Comparison of ENCODE assay signal across 9 mouse cellular contexts in genomic region chr8:34397583-34398411, GRCm38 (mm10).
DNase-seq lines count a peak whose midpoint lies in the region; ATAC-seq lines count a peak whose summit lies in the region.
"Had no signal": no experiment of that assay in that cellular context is flagged by ENCODE, and none has a peak within 500 bp of the region (broad histone marks: within the 10 kb centered on the region; RNA-seq: fewer than 3 reads in every experiment).

No protein-coding gene starts in this region.

- peak; percentile 54 for DNase-seq in forebrain, embryonic 10.5 days (ENCODE audit: extremely low spot score, low spot score)
- no peak for DNase-seq in adrenal gland, adult 2 months
- no peak for DNase-seq in cerebellum, postnatal 36 days

- H3K4me2 ChIP-seq in limb, embryonic 13.5 days (replicated peaks) = peak overlapping the region; percentile 44
- no peak overlapping the region; the same call in 1 of the 2 replicates for H3K4me2 ChIP-seq in neural tube, embryonic 14.5 days (ENCODE audit: low read depth, low read length)

- H3K4me1 ChIP-seq in megakaryocyte, embryonic 14.5 days = peaks cover 9% of the 10 kb centered on the region
- H3K4me1 ChIP-seq in forebrain, embryonic 10.5 days = peaks cover 34% of the 10 kb centered on the region
- H3K4me1 ChIP-seq in limb, embryonic 13.5 days = peaks cover 34% of the 10 kb centered on the region
- peaks cover 23% of the 10 kb centered on the region for H3K4me1 ChIP-seq in neural tube, embryonic 14.5 days (ENCODE audit: control insufficient read depth, insufficient read depth, low read length)

- H3K27ac ChIP-seq in forebrain, embryonic 10.5 days = peak overlapping the region; percentile 78
- no peak overlapping the region for H3K27ac ChIP-seq in limb, embryonic 13.5 days
- peak overlapping the region; percentile 83 for H3K27ac ChIP-seq in neural tube, embryonic 14.5 days (ENCODE audit: low read depth, low read length)

- peaks cover 8% of the 10 kb centered on the region; the same call in 1 of the 2 replicates for H3K9me3 ChIP-seq in megakaryocyte, embryonic 14.5 days
- no peaks in the 10 kb centered on the region; the same call in 1 of the 2 replicates for H3K9me3 ChIP-seq in forebrain, embryonic 10.5 days
- H3K9me3 ChIP-seq in limb, embryonic 13.5 days = no peaks in the 10 kb centered on the region; the same call in 1 of the 2 replicates
- H3K9me3 ChIP-seq in neural tube, embryonic 14.5 days (ENCODE audit: control insufficient read depth, low read length) = no peaks in the 10 kb centered on the region

- peak overlapping the region; percentile 82 for H3K4me3 ChIP-seq in megakaryocyte, embryonic 14.5 days (replicated peaks)
- peak overlapping the region; percentile 28; the same call in 1 of the 2 replicates for H3K4me3 ChIP-seq in forebrain, embryonic 10.5 days
- no peak overlapping the region for H3K4me3 ChIP-seq in limb, embryonic 13.5 days
- no peak overlapping the region for H3K4me3 ChIP-seq in neural tube, embryonic 14.5 days (ENCODE audit: low read depth, low read length)
- H3K4me3 ChIP-seq: myocyte had no signal

- ATAC-seq in megakaryocyte, adult 5-6 weeks (ENCODE audit: poor library complexity, severe bottlenecking) = no peak
- ATAC-seq in limb, embryonic 13.5 days (ENCODE audit: low FRiP score, low read depth) = 0 out of 2 replicates have a peak, but pooled peaks have one; percentile 30
- peak; percentile 62 for ATAC-seq in neural tube, embryonic 14.5 days (ENCODE audit: low read depth)
- ATAC-seq in erythroblast, adult 5-6 weeks (replicated peaks; ENCODE audit: low FRiP score, poor library complexity, severe bottlenecking) = no peak

- 32% methylated on average over 23 of the region's 23 CpGs for WGBS in forebrain, embryonic 10.5 days
- WGBS in limb, embryonic 13.5 days = 39% methylated on average over 23 of the region's 23 CpGs
- 29% methylated on average over 23 of the region's 23 CpGs for WGBS in neural tube, embryonic 14.5 days

- H3K9ac ChIP-seq in limb, embryonic 13.5 days = no peak overlapping the region
- H3K9ac ChIP-seq in neural tube, embryonic 14.5 days (replicated peaks; ENCODE audit: low read depth, low read length) = peak overlapping the region; percentile 34; the same call in 1 of the 2 replicates

- peaks cover 13% of the 10 kb centered on the region for H3K27me3 ChIP-seq in megakaryocyte, embryonic 14.5 days (replicated peaks)
- H3K27me3 ChIP-seq in forebrain, embryonic 10.5 days (ENCODE audit: poor library complexity, severe bottlenecking) = no peaks in the 10 kb centered on the region
- H3K27me3 ChIP-seq in limb, embryonic 13.5 days = peaks cover 13% of the 10 kb centered on the region; the same call in 1 of the 2 replicates
- no peaks in the 10 kb centered on the region for H3K27me3 ChIP-seq in neural tube, embryonic 14.5 days (ENCODE audit: control insufficient read depth, insufficient read depth, low read length)

- H3K36me3 ChIP-seq in megakaryocyte, embryonic 14.5 days (replicated peaks; ENCODE audit: low read length) = no peaks in the 10 kb centered on the region
- H3K36me3 ChIP-seq in forebrain, embryonic 10.5 days (replicated peaks) = no peaks in the 10 kb centered on the region
- no peaks in the 10 kb centered on the region for H3K36me3 ChIP-seq in limb, embryonic 13.5 days
- H3K36me3 ChIP-seq in neural tube, embryonic 14.5 days (ENCODE audit: control insufficient read depth, insufficient read depth, low read length) = no peaks in the 10 kb centered on the region

Comparison
In these comparisons a context has a peak if more than half of its experiments do, and no peak if none do; other contexts are left out.
1. H3K4me3 ChIP-seq: peak in megakaryocyte, embryonic 14.5 days (single experiment) and forebrain, embryonic 10.5 days (single experiment); none in limb, embryonic 13.5 days (single experiment) and neural tube, embryonic 14.5 days (single experiment).
2. ATAC-seq: peak in limb, embryonic 13.5 days (single experiment) and neural tube, embryonic 14.5 days (single experiment); none in megakaryocyte, adult 5-6 weeks (single experiment) and erythroblast, adult 5-6 weeks (single experiment).